ENCODE assay signal across 8 mouse cellular contexts in the genomic region with DNA sequence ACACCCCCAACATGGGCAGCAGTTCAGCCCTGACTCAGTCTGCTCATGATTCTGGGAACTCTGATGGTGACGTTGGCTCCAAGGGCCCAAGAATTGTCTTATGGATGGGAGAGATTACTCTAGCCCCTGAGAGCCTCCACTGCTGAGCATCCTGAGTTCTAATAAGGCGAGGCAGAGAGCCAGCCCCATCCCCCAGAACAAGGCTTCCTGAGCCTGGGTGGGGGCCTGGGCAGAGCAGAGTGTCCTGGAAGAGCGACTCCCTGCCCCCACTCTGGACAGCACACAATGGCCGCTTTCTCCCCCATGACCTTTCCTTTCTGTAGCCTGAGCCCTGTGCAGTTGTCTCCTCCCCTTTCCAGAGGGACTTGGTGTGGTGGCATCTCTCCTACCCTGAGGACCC. TPM values are rescaled to one million over a fixed set of nuclear protein-coding genes. Genes with fewer than 3 reads are reported as not detected.
A peak's percentile ranks its signal among the peaks of the same experiment; 100 is the strongest.
DNase-seq lines count a peak whose midpoint lies in the region; ATAC-seq and TF ChIP-seq lines count a peak whose summit lies in the region.

No protein-coding gene starts in this region.

- peak overlapping the region; percentile 57 for H3K9ac ChIP-seq in heart, embryonic 16.5 days (ENCODE audit: low read length)
- no peak overlapping the region for H3K9ac ChIP-seq in limb, embryonic 15.5 days

- H3K4me2 ChIP-seq in heart, embryonic 16.5 days (ENCODE audit: low read depth, low read length): peak overlapping the region; percentile 13; the same call in 1 of the 2 replicates
- H3K4me2 ChIP-seq in limb, embryonic 15.5 days: no peak overlapping the region

- WGBS in heart, embryonic 16.5 days: 34% methylated on average over 4 of the region's 4 CpGs
- WGBS in limb, embryonic 15.5 days: 73% methylated on average over 4 of the region's 4 CpGs

- TF ChIP-seq POLR2A in testis, adult 2 months (IDR thresholded peaks at IDR 0.05; ENCODE audit: control insufficient read depth, low read depth, low read length): no peak; the same call in 1 of the 2 replicates

- peaks cover 34% of the 10 kb centered on the region for H3K4me1 ChIP-seq in testis, adult 2 months (ENCODE audit: control insufficient read depth, insufficient read depth, low read length)
- H3K4me1 ChIP-seq in heart, embryonic 16.5 days (ENCODE audit: control insufficient read depth, insufficient read depth, low read length): peaks cover 45% of the 10 kb centered on the region
- H3K4me1 ChIP-seq in limb, embryonic 15.5 days: peaks cover 67% of the 10 kb centered on the region

- DNase-seq in testis, postnatal 14 days (ENCODE audit: low spot score): no peak
- peak; percentile 17 for DNase-seq in retina, embryonic 14.5 days (ENCODE audit: low spot score)
- no peak for DNase-seq in left cerebral cortex, adult 11 months (ENCODE audit: low spot score)
- DNase-seq in natural killer cell, adult 2 months (ENCODE audit: low spot score in 2 of 2): no peak
- no peak for DNase-seq in layer of hippocampus, postnatal 25 days (ENCODE audit: extremely low spot score in 1 of 2, low spot score in 1 of 2)

- ATAC-seq in heart, embryonic 16.5 days (replicated peaks; ENCODE audit: extremely low read depth, insufficient read depth, low FRiP score): no peak
- ATAC-seq in limb, embryonic 15.5 days (ENCODE audit: insufficient number of reproducible peaks, low FRiP score, low TSS enrichment, low read depth): no peak

- no peaks in the 10 kb centered on the region for H3K9me3 ChIP-seq in heart, embryonic 16.5 days (replicated peaks; ENCODE audit: control insufficient read depth, low read length)
- H3K9me3 ChIP-seq in limb, embryonic 15.5 days: no peaks in the 10 kb centered on the region

- H3K27ac ChIP-seq in testis, adult 2 months (ENCODE audit: control insufficient read depth, insufficient read depth, low read depth, low read length): peak overlapping the region; percentile 50
- H3K27ac ChIP-seq in heart, embryonic 16.5 days (ENCODE audit: low read length): peak overlapping the region; percentile 88
- peak overlapping the region; percentile 43; the same call in 1 of the 2 replicates for H3K27ac ChIP-seq in limb, embryonic 15.5 days

- H3K36me3 ChIP-seq in testis, adult 2 months (ENCODE audit: control insufficient read depth, insufficient read depth, low read length): peaks cover 1% of the 10 kb centered on the region
- peaks cover 16% of the 10 kb centered on the region for H3K36me3 ChIP-seq in heart, embryonic 16.5 days (ENCODE audit: control insufficient read depth, insufficient read depth)
- H3K36me3 ChIP-seq in limb, embryonic 15.5 days: peaks cover 27% of the 10 kb centered on the region

- no peak overlapping the region for H3K4me3 ChIP-seq in testis, adult 2 months (ENCODE audit: control insufficient read depth, low read depth, low read length)
- no peak overlapping the region for H3K4me3 ChIP-seq in heart, embryonic 16.5 days (ENCODE audit: low read length)
- no peak overlapping the region for H3K4me3 ChIP-seq in limb, embryonic 15.5 days

- H3K27me3 ChIP-seq in testis, adult 2 months (ENCODE audit: control insufficient read depth, insufficient read depth, low read length): no peaks in the 10 kb centered on the region
- no peaks in the 10 kb centered on the region for H3K27me3 ChIP-seq in heart, embryonic 16.5 days (ENCODE audit: control insufficient read depth, insufficient read depth, low read length)
- H3K27me3 ChIP-seq in limb, embryonic 15.5 days: no peaks in the 10 kb centered on the region

- no peak for TF ChIP-seq CTCF in testis, adult 2 months (IDR thresholded peaks at IDR 0.05; ENCODE audit: control insufficient read depth, insufficient read depth, insufficient replicate concordance, low read depth, low read length)

RNA-seq across cellular contexts. Expression of a gene that starts 4.5 kb away (rescaled TPM):
- polyA plus RNA-seq in testis, adult 2 months (2012; rRNA removed): 566 and 585 TPM in 2 replicates
- polyA plus RNA-seq in heart, embryonic 16.5 days (2015; fragmentation: Nextera tagmentation; extraction: Ambion mirVana): 7.5 and 7.7 TPM in 2 replicates
- polyA plus RNA-seq in limb, embryonic 15.5 days (2015; fragmentation: Nextera tagmentation; extraction: Ambion mirVana): 9.1 and 10.8 TPM in 2 replicates
- 100 to 1,000 TPM; 272 to 274 TPM for total RNA-seq in layer of hippocampus, postnatal 25 days (2021)

RNA-seq across cellular contexts. Expression of a gene that starts 8.4 kb away (rescaled TPM):
- polyA plus RNA-seq in testis, adult 2 months (2012; rRNA removed): 2.9 and 3.6 TPM in 2 replicates
- 2.0 and 3.7 TPM in 2 replicates for polyA plus RNA-seq in heart, embryonic 16.5 days (2015; fragmentation: Nextera tagmentation; extraction: Ambion mirVana)
- polyA plus RNA-seq in limb, embryonic 15.5 days (2015; fragmentation: Nextera tagmentation; extraction: Ambion mirVana): 5.0 and 7.2 TPM in 2 replicates
- 10 to 100 TPM; 87.3 to 93.8 TPM for total RNA-seq in layer of hippocampus, postnatal 25 days (2021)

RNA-seq across cellular contexts. Expression of a gene that starts 17.1 kb away (rescaled TPM):
- 0.17 and 0.28 TPM in 2 replicates for polyA plus RNA-seq in testis, adult 2 months (2012; rRNA removed)
- polyA plus RNA-seq in heart, embryonic 16.5 days (2015; fragmentation: Nextera tagmentation; extraction: Ambion mirVana): 3.2 TPM in 2 replicates
- 2.7 and 3.0 TPM in 2 replicates for polyA plus RNA-seq in limb, embryonic 15.5 days (2015; fragmentation: Nextera tagmentation; extraction: Ambion mirVana)
- total RNA-seq in layer of hippocampus, postnatal 25 days (2021): 1 to 10 TPM; 1.4 to 1.6 TPM

RNA-seq across cellular contexts. Expression of a gene that starts 17.9 kb away (rescaled TPM):
- 46.7 and 54.1 TPM in 2 replicates for polyA plus RNA-seq in testis, adult 2 months (2012; rRNA removed)
- polyA plus RNA-seq in heart, embryonic 16.5 days (2015; fragmentation: Nextera tagmentation; extraction: Ambion mirVana): 24.7 and 29.5 TPM in 2 replicates
- polyA plus RNA-seq in limb, embryonic 15.5 days (2015; fragmentation: Nextera tagmentation; extraction: Ambion mirVana): 62.5 and 69.8 TPM in 2 replicates
- total RNA-seq in layer of hippocampus, postnatal 25 days (2021): 1 to 10 TPM; 4.9 to 6.2 TPM

RNA-seq across cellular contexts. Expression of a gene that starts 21.1 kb away (rescaled TPM):
- not detected in 2 replicates for polyA plus RNA-seq in testis, adult 2 months (2012; rRNA removed)
- polyA plus RNA-seq in heart, embryonic 16.5 days (2015; fragmentation: Nextera tagmentation; extraction: Ambion mirVana): 0.22 and 0.26 TPM in 2 replicates
- 0.12 TPM in 1 of 2 replicates, not detected in the other for polyA plus RNA-seq in limb, embryonic 15.5 days (2015; fragmentation: Nextera tagmentation; extraction: Ambion mirVana)
- total RNA-seq in layer of hippocampus, postnatal 25 days (2021): not detected

Comparison
In these comparisons a context has a peak if more than half of its experiments do, and no peak if none do; other contexts are left out.
1. RNA of a gene that starts 4.5 kb away (polyA plus RNA-seq): 566 to 585 TPM in testis, adult 2 months; 9.1 to 10.8 TPM in limb, embryonic 15.5 days and 7.5 to 7.7 TPM in heart, embryonic 16.5 days; every median in the first group is over 10 times any median in the second.
2. Peak in every context shown above with its lines, with median percentiles within 50 percentile points of each other: H3K27ac ChIP-seq.